Mouse (Mus musculus) midbrain, embryonic 14.5 days (tissue): ENCODE measurements around the gene Otog. TPM values are rescaled to one million over a fixed set of nuclear protein-coding genes. Genes with fewer than 3 reads are reported as not detected.
A peak's percentile ranks its signal among the peaks of the same experiment; 100 is the strongest.

ENCODE experiments used
- ATAC-seq: fragments of 200-750 bp; cut with Nextera tagmentation; 2 replicates; pipeline ENCODE4 v1.8.0; 2017; ENCODE audit warnings: moderate number of reproducible peaks, moderate library complexity; ENCODE audit not compliant: low FRiP score, low TSS enrichment
- DNase-seq: peaks from one replicate; pipeline ENCODE4 v3.0.0-alpha.2; 2015
- H3K27ac ChIP-seq: fragments of 300-500 bp; sonication (generic); replicated peaks from 2 replicates; pipeline ENCODE4 v1.5.1; 2014; ENCODE audit warnings: mild to moderate bottlenecking, low read depth, low read length, moderate library complexity
- H3K27me3 ChIP-seq: fragments of 300-500 bp; sonication (generic); 2 replicates; pipeline ENCODE4 v1.6.1; 2014; ENCODE audit warnings: low read length, control low read depth, mixed read lengths; ENCODE audit not compliant: control insufficient read depth, insufficient read depth
- H3K36me3 ChIP-seq: fragments of 300-500 bp; sonication (generic); 2 replicates; pipeline ENCODE4 v1.6.1; 2014; ENCODE audit warnings: low read length, control low read depth; ENCODE audit not compliant: control insufficient read depth, insufficient read depth
- H3K4me1 ChIP-seq: fragments of 300-500 bp; sonication (generic); 2 replicates; pipeline ENCODE4 v1.6.1; 2014; ENCODE audit warnings: mild to moderate bottlenecking, antibody characterized with exemption, low read length, control low read depth; ENCODE audit not compliant: control insufficient read depth, insufficient read depth
- H3K4me2 ChIP-seq: fragments of 300-500 bp; sonication (generic); 2 replicates; pipeline ENCODE4 v1.6.1; 2014; ENCODE audit warnings: mild to moderate bottlenecking, low read length, moderate library complexity
- H3K4me3 ChIP-seq: fragments of 300-500 bp; sonication (generic); replicated peaks from 2 replicates; pipeline ENCODE4 v1.5.1; 2014; ENCODE audit warnings: low read depth, low read length
- H3K9ac ChIP-seq: fragments of 300-500 bp; sonication (generic); replicated peaks from 2 replicates; pipeline ENCODE4 v1.6.1; 2014; ENCODE audit warnings: mild to moderate bottlenecking, low read length, moderate library complexity
- H3K9me3 ChIP-seq: fragments of 300-500 bp; sonication (generic); 2 replicates; pipeline ENCODE4 v1.6.1; 2016; ENCODE audit warnings: low read length, control low read depth, mixed read lengths; ENCODE audit not compliant: control insufficient read depth
- WGBS: fragments of 180-500 bp; shearing (Covaris S2); extraction: QIAGEN DNeasy Blood & Tissue Kit; methylation state at CpG from one replicate; pipeline ENCODE4 v1.1.7; 2014; 5-methylcytosine and 5-hydroxymethylcytosine counted together
- polyA plus RNA-seq: library from polyadenylated mRNA; unstranded; fragments of >200 nt; fragmentation: Nextera tagmentation; extraction: Ambion mirVana; gene quantifications from 2 replicates; pipeline ENCODE4 v1.2.1, GENCODE M21; 2014

Gene Otog
- polyA plus RNA-seq, 1 experiment from 2014 or later: 0.03 TPM

GRCm38 (mm10) chr7:46327896-46328295 is 87.1 kb downstream of the Otog start:
- no peak overlapping the region for H3K27ac ChIP-seq
- H3K9me3 ChIP-seq: no peaks in the 10 kb centered on the region
- ATAC-seq: no peak
- no peaks in the 10 kb centered on the region for H3K27me3 ChIP-seq
- H3K4me1 ChIP-seq: no peaks in the 10 kb centered on the region
- no peak for DNase-seq
- H3K36me3 ChIP-seq: no peaks in the 10 kb centered on the region
- H3K4me2 ChIP-seq: no peak overlapping the region
- no peak overlapping the region for H3K9ac ChIP-seq
- WGBS: 73% methylated on average over 4 of the region's 4 CpGs
- H3K4me3 ChIP-seq: no peak overlapping the region

GRCm38 (mm10) chr7:46337397-46337796 is 96.6 kb downstream of the Otog start:
- Histone ChIP-seq H3K27ac (no peak overlapping the region), H3K4me2 (no peak overlapping the region), H3K27me3 (no peaks in the 10 kb centered on the region), H3K4me3 (no peak overlapping the region), H3K9me3 (no peaks in the 10 kb centered on the region), H3K36me3 (no peaks in the 10 kb centered on the region), H3K9ac (no peak overlapping the region), H3K4me1 (no peaks in the 10 kb centered on the region)
- ATAC-seq (no peak), DNase-seq (no peak)
- 89% methylated on average over 9 of the region's 9 CpGs for WGBS

GRCm38 (mm10) chr7:46339818-46340217 is 99.0 kb downstream of the Otog start:
- WGBS: 59% methylated on average over 3 of the region's 3 CpGs
- DNase-seq: no peak

DNA sequence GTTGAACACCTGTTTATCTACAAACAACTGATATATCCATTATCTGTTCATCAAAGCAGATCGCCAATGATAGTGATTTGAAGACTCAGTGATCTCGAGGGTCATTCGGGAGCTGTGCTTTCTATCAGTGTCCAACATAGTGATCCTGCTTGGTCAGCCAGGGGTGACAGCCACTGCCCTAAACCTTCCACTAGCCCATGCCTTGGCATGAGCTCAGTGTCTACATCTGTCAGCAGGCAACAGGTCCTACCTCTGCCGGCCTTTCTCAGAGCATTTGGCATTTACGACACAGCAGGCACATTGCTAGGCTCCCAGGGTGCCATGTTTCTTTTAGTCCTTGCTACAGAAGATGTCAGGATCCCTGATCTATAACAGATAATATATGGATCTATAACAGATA is 99.5 kb downstream of the Otog start:
- no peak overlapping the region for H3K4me3 ChIP-seq
- no peaks in the 10 kb centered on the region for H3K9me3 ChIP-seq
- H3K4me1 ChIP-seq: no peaks in the 10 kb centered on the region
- no peak overlapping the region for H3K9ac ChIP-seq
- ATAC-seq (no peak), DNase-seq (no peak)
- 90% methylated on average over 5 of the region's 5 CpGs for WGBS
- H3K4me2 ChIP-seq: no peak overlapping the region
- H3K27me3 ChIP-seq: no peaks in the 10 kb centered on the region
- no peaks in the 10 kb centered on the region for H3K36me3 ChIP-seq
- no peak overlapping the region for H3K27ac ChIP-seq

More at GRCm38 (mm10) chr7:46339818-46340217, 99.0 kb downstream of the Otog start:
- no peaks in the 10 kb centered on the region for H3K9me3 ChIP-seq
- no peaks in the 10 kb centered on the region for H3K36me3 ChIP-seq
- H3K27me3 ChIP-seq: no peaks in the 10 kb centered on the region
- H3K4me2 ChIP-seq: no peak overlapping the region
- ATAC-seq: no peak
- H3K4me1 ChIP-seq: no peaks in the 10 kb centered on the region
- H3K4me3 ChIP-seq: no peak overlapping the region
- H3K27ac ChIP-seq: no peak overlapping the region
- no peak overlapping the region for H3K9ac ChIP-seq

- DNase-seq (no peak), ATAC-seq (no peak)
- Histone ChIP-seq H3K9ac (no peak overlapping the region), H3K9me3 (no peaks in the 10 kb centered on the region), H3K27me3 (no peaks in the 10 kb centered on the region), H3K4me2 (no peak overlapping the region), H3K36me3 (no peaks in the 10 kb centered on the region), H3K4me1 (no peaks in the 10 kb centered on the region), H3K4me3 (no peak overlapping the region), H3K27ac (no peak overlapping the region)
- WGBS: 79% methylated on average over 9 of the region's 9 CpGs
Observed at GRCm38 (mm10) chr7:46341471-46341870, 100.7 kb downstream of the Otog start.

- no peak for ATAC-seq
- Histone ChIP-seq H3K9ac (no peak overlapping the region), H3K4me1 (peaks cover 5% of the 10 kb centered on the region; the same call in 1 of the 2 replicates), H3K4me3 (no peak overlapping the region), H3K27me3 (peaks cover 21% of the 10 kb centered on the region), H3K4me2 (no peak overlapping the region), H3K27ac (no peak overlapping the region), H3K9me3 (no peaks in the 10 kb centered on the region), H3K36me3 (no peaks in the 10 kb centered on the region)
- WGBS: 73% methylated on average over 4 of the region's 4 CpGs
- DNase-seq: no peak
Observed at GRCm38 (mm10) chr7:46347692-46348091, 106.9 kb downstream of the Otog start.

DNA sequence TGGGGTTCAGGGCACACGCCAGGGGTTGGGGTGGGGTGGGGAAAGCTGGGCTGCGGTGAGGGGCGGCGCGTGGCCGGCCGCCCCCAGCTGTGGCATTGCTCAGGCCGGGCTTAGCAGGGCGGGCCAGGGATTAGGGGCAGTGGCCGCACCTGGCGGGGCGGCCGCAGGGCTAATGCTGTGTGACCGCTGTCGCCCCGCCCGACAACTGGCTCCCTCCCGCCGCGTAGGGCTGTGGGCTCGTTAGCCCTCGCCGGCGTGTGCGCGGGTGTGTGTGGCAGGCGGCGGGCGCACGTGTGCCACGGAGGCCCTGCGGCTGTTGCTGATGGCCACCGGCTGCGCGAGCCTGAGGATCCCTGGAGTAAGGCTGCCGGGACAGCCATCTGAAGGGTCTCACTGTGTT is 108.0 kb downstream of the Otog start:
- H3K36me3 ChIP-seq: no peaks in the 10 kb centered on the region
- H3K4me2 ChIP-seq: peak overlapping the region; percentile 50
- ATAC-seq (no peak), DNase-seq (peak; percentile 61)
- H3K4me1 ChIP-seq: peaks cover 5% of the 10 kb centered on the region; the same call in 1 of the 2 replicates
- peak overlapping the region; percentile 32 for H3K9ac ChIP-seq
- 1% methylated on average over 36 of the region's 36 CpGs for WGBS
- H3K27me3 ChIP-seq: peaks cover 21% of the 10 kb centered on the region
- H3K9me3 ChIP-seq: no peaks in the 10 kb centered on the region
- H3K27ac ChIP-seq: no peak overlapping the region
- peak overlapping the region; percentile 16; the same call in 1 of the 2 replicates for H3K4me3 ChIP-seq

GRCm38 (mm10) chr7:46350119-46350702 is 109.4 kb downstream of the Otog start:
- Histone ChIP-seq H3K27me3 (peaks cover 21% of the 10 kb centered on the region), H3K4me3 (no peak overlapping the region)

GRCm38 (mm10) chr7:46352748-46353147 is 112.0 kb downstream of the Otog start:
- Histone ChIP-seq H3K9ac (no peak overlapping the region), H3K27ac (no peak overlapping the region), H3K4me1 (peaks cover 5% of the 10 kb centered on the region; the same call in 1 of the 2 replicates), H3K36me3 (no peaks in the 10 kb centered on the region), H3K9me3 (no peaks in the 10 kb centered on the region), H3K4me3 (no peak overlapping the region), H3K27me3 (peaks cover 18% of the 10 kb centered on the region), H3K4me2 (no peak overlapping the region)
- no peak for ATAC-seq
- DNase-seq: no peak
- 64% methylated on average over 2 of the region's 2 CpGs for WGBS

More at GRCm38 (mm10) chr7:46350119-46350702, 109.4 kb downstream of the Otog start:
- no peak overlapping the region for H3K27ac ChIP-seq
- WGBS: 54% methylated on average over 9 of the region's 9 CpGs
- H3K9ac ChIP-seq: no peak overlapping the region
- H3K4me1 ChIP-seq: peaks cover 5% of the 10 kb centered on the region; the same call in 1 of the 2 replicates
- no peak for DNase-seq
- no peaks in the 10 kb centered on the region for H3K36me3 ChIP-seq
- H3K4me2 ChIP-seq: no peak overlapping the region
- no peak for ATAC-seq
- no peaks in the 10 kb centered on the region for H3K9me3 ChIP-seq
